Mouse (Mus musculus): Measurements from ENCODE around the gene Ppp1r3f. TPM values are rescaled to one million over a fixed set of nuclear protein-coding genes. Genes with fewer than 3 reads are reported as not detected.

Ppp1r3f gene
- 0.88 and 1.6 TPM in 2 replicates for polyA plus RNA-seq (2014; fragmentation: Nextera tagmentation; extraction: Ambion mirVana)

GRCm38 (mm10) chrX:7574087-7574884 is at the start of gene Ppp1r3f:
TSS of gene Ppp1r3f (minus strand) at chrX:7574283.
- WGBS, result 24% methylated on average over 52 of the region's 65 CpGs
- Histone ChIP-seq H3K9ac (ENCODE audit: low read length) (peak within 1 kb of the TSS; percentile 76), H3K4me3 (ENCODE audit: low read depth, low read length) (peak within 1 kb of the TSS; percentile 44), H3K4me1 (ENCODE audit: control insufficient read depth, insufficient read depth, low read length) (no peaks in the 10 kb centered on the region), H3K27me3 (ENCODE audit: control insufficient read depth, insufficient read depth, low read length) (no peaks in the 10 kb centered on the region), H3K27ac (replicated peaks; ENCODE audit: low read depth, low read length) (peak within 1 kb of the TSS; percentile 55; the same call in 1 of the 2 replicates), H3K4me2 (ENCODE audit: low read depth, severe bottlenecking) (peak within 1 kb of the TSS; percentile 62), H3K9me3 (ENCODE audit: control insufficient read depth, low read length) (no peaks in the 10 kb centered on the region), H3K36me3 (ENCODE audit: control insufficient read depth, insufficient read depth, low read length) (no peaks in the 10 kb centered on the region)
- ATAC-seq (ENCODE audit: insufficient number of reproducible peaks, low FRiP score, low TSS enrichment, low read depth) (peak; percentile 98), DNase-seq (ENCODE audit: low spot score) (peak; percentile 90)

- DNase-seq (ENCODE audit: low spot score) (no peak), ATAC-seq (ENCODE audit: insufficient number of reproducible peaks, low FRiP score, low TSS enrichment, low read depth) (no peak)
- H3K9ac ChIP-seq (ENCODE audit: low read length), result no peak overlapping the region
- H3K9me3 ChIP-seq (ENCODE audit: control insufficient read depth, low read length), result no peaks in the 10 kb centered on the region
- H3K27me3 ChIP-seq (ENCODE audit: control insufficient read depth, insufficient read depth, low read length), result no peaks in the 10 kb centered on the region
- no peaks in the 10 kb centered on the region for H3K4me1 ChIP-seq (ENCODE audit: control insufficient read depth, insufficient read depth, low read length)
- H3K27ac ChIP-seq (replicated peaks; ENCODE audit: low read depth, low read length), result no peak overlapping the region
- WGBS, result 80% methylated on average over 12 of the region's 12 CpGs
- no peaks in the 10 kb centered on the region for H3K36me3 ChIP-seq (ENCODE audit: control insufficient read depth, insufficient read depth, low read length)
- no peak overlapping the region for H3K4me3 ChIP-seq (ENCODE audit: low read depth, low read length)
- no peak overlapping the region for H3K4me2 ChIP-seq (ENCODE audit: low read depth, severe bottlenecking)
Observed at GRCm38 (mm10) chrX:7617889-7618551, 43.9 kb upstream of the Ppp1r3f start.

- H3K9ac ChIP-seq (ENCODE audit: low read length), result no peak overlapping the region
- DNase-seq (ENCODE audit: low spot score), result peak; percentile 21
Observed at GRCm38 (mm10) chrX:7610536-7611258, 36.6 kb upstream of the Ppp1r3f start.

GRCm38 (mm10) chrX:7610035-7610434 is 36.0 kb upstream of the Ppp1r3f start:
- H3K4me3 ChIP-seq (ENCODE audit: low read depth, low read length), result peak overlapping the region; percentile 17
- H3K4me1 ChIP-seq (ENCODE audit: control insufficient read depth, insufficient read depth, low read length), result no peaks in the 10 kb centered on the region
- 26% methylated on average over 21 of the region's 21 CpGs for WGBS
- no peak overlapping the region for H3K27ac ChIP-seq (replicated peaks; ENCODE audit: low read depth, low read length)
- H3K9me3 ChIP-seq (ENCODE audit: control insufficient read depth, low read length), result no peaks in the 10 kb centered on the region
- ATAC-seq (ENCODE audit: insufficient number of reproducible peaks, low FRiP score, low TSS enrichment, low read depth) (no peak), DNase-seq (ENCODE audit: low spot score) (peak; percentile 21)
- no peaks in the 10 kb centered on the region for H3K36me3 ChIP-seq (ENCODE audit: control insufficient read depth, insufficient read depth, low read length)
- H3K9ac ChIP-seq (ENCODE audit: low read length), result no peak overlapping the region
- H3K4me2 ChIP-seq (ENCODE audit: low read depth, severe bottlenecking), result peak overlapping the region; percentile 57
- peaks cover 4% of the 10 kb centered on the region; the same call in 1 of the 2 replicates for H3K27me3 ChIP-seq (ENCODE audit: control insufficient read depth, insufficient read depth, low read length)

More at GRCm38 (mm10) chrX:7610536-7611258, 36.6 kb upstream of the Ppp1r3f start:
- Histone ChIP-seq H3K27me3 (ENCODE audit: control insufficient read depth, insufficient read depth, low read length) (peaks cover 4% of the 10 kb centered on the region; the same call in 1 of the 2 replicates), H3K27ac (replicated peaks; ENCODE audit: low read depth, low read length) (no peak overlapping the region), H3K4me3 (ENCODE audit: low read depth, low read length) (peak overlapping the region; percentile 17), H3K9me3 (ENCODE audit: control insufficient read depth, low read length) (no peaks in the 10 kb centered on the region), H3K4me2 (ENCODE audit: low read depth, severe bottlenecking) (peak overlapping the region; percentile 57), H3K36me3 (ENCODE audit: control insufficient read depth, insufficient read depth, low read length) (no peaks in the 10 kb centered on the region), H3K4me1 (ENCODE audit: control insufficient read depth, insufficient read depth, low read length) (no peaks in the 10 kb centered on the region)
- ATAC-seq (ENCODE audit: insufficient number of reproducible peaks, low FRiP score, low TSS enrichment, low read depth), result no peak
- 22% methylated on average over 26 of the region's 26 CpGs for WGBS

GRCm38 (mm10) chrX:7606783-7607182 is 32.7 kb upstream of the Ppp1r3f start, which contains the start of gene Cacna1f:
TSS of gene Cacna1f (plus strand) at chrX:7607083.
- Histone ChIP-seq H3K36me3 (ENCODE audit: control insufficient read depth, insufficient read depth, low read length) (no peaks in the 10 kb centered on the region), H3K9ac (ENCODE audit: low read length) (no peak within 1 kb of the TSS), H3K27ac (replicated peaks; ENCODE audit: low read depth, low read length) (no peak within 1 kb of the TSS), H3K9me3 (ENCODE audit: control insufficient read depth, low read length) (no peaks in the 10 kb centered on the region), H3K4me2 (ENCODE audit: low read depth, severe bottlenecking) (no peak within 1 kb of the TSS), H3K4me1 (ENCODE audit: control insufficient read depth, insufficient read depth, low read length) (no peaks in the 10 kb centered on the region), H3K27me3 (ENCODE audit: control insufficient read depth, insufficient read depth, low read length) (peaks cover 4% of the 10 kb centered on the region; the same call in 1 of the 2 replicates), H3K4me3 (ENCODE audit: low read depth, low read length) (no peak within 1 kb of the TSS)
- DNase-seq (ENCODE audit: low spot score) (no peak), ATAC-seq (ENCODE audit: insufficient number of reproducible peaks, low FRiP score, low TSS enrichment, low read depth) (no peak)
- WGBS, result 65% methylated on average over 6 of the region's 6 CpGs

- 44% methylated on average over 8 of the region's 8 CpGs for WGBS
Observed at GRCm38 (mm10) chrX:7605575-7605941, 31.5 kb upstream of the Ppp1r3f start.

GRCm38 (mm10) chrX:7604879-7605574 is 30.9 kb upstream of the Ppp1r3f start, which contains the start of gene Ccdc22:
TSS of gene Ccdc22 (minus strand) at chrX:7605517.
- DNase-seq (ENCODE audit: low spot score) (peak; percentile 84), ATAC-seq (ENCODE audit: insufficient number of reproducible peaks, low FRiP score, low TSS enrichment, low read depth) (peak; percentile 91)
- peaks cover 3% of the 10 kb centered on the region; the same call in 1 of the 2 replicates for H3K27me3 ChIP-seq (ENCODE audit: control insufficient read depth, insufficient read depth, low read length)
- peak within 1 kb of the TSS; percentile 29 for H3K4me2 ChIP-seq (ENCODE audit: low read depth, severe bottlenecking)
- H3K27ac ChIP-seq (replicated peaks; ENCODE audit: low read depth, low read length), result no peak within 1 kb of the TSS
- H3K9ac ChIP-seq (ENCODE audit: low read length), result peak within 1 kb of the TSS; percentile 41; the same call in 1 of the 2 replicates
- no peaks in the 10 kb centered on the region for H3K36me3 ChIP-seq (ENCODE audit: control insufficient read depth, insufficient read depth, low read length)
- no peaks in the 10 kb centered on the region for H3K9me3 ChIP-seq (ENCODE audit: control insufficient read depth, low read length)
- H3K4me1 ChIP-seq (ENCODE audit: control insufficient read depth, insufficient read depth, low read length), result no peaks in the 10 kb centered on the region
- 21% methylated on average over 28 of the region's 28 CpGs for WGBS
- peak within 1 kb of the TSS; percentile 37 for H3K4me3 ChIP-seq (ENCODE audit: low read depth, low read length)

More at GRCm38 (mm10) chrX:7605575-7605941, 31.5 kb upstream of the Ppp1r3f start:
- no peak overlapping the region for H3K9ac ChIP-seq (ENCODE audit: low read length)
- no peak overlapping the region; the same call in 1 of the 2 replicates for H3K4me3 ChIP-seq (ENCODE audit: low read depth, low read length)
- H3K4me2 ChIP-seq (ENCODE audit: low read depth, severe bottlenecking), result no peak overlapping the region
- ATAC-seq (ENCODE audit: insufficient number of reproducible peaks, low FRiP score, low TSS enrichment, low read depth), result 0 out of 2 replicates have a peak, but pooled peaks have one; percentile 21
- H3K36me3 ChIP-seq (ENCODE audit: control insufficient read depth, insufficient read depth, low read length), result no peaks in the 10 kb centered on the region
- no peak overlapping the region for H3K27ac ChIP-seq (replicated peaks; ENCODE audit: low read depth, low read length)
- no peaks in the 10 kb centered on the region for H3K4me1 ChIP-seq (ENCODE audit: control insufficient read depth, insufficient read depth, low read length)
- peaks cover 4% of the 10 kb centered on the region; the same call in 1 of the 2 replicates for H3K27me3 ChIP-seq (ENCODE audit: control insufficient read depth, insufficient read depth, low read length)
- no peak for DNase-seq (ENCODE audit: low spot score)
- no peaks in the 10 kb centered on the region for H3K9me3 ChIP-seq (ENCODE audit: control insufficient read depth, low read length)
